Comparison of ENCODE assay signal across 21 mouse cellular contexts in the genomic region with DNA sequence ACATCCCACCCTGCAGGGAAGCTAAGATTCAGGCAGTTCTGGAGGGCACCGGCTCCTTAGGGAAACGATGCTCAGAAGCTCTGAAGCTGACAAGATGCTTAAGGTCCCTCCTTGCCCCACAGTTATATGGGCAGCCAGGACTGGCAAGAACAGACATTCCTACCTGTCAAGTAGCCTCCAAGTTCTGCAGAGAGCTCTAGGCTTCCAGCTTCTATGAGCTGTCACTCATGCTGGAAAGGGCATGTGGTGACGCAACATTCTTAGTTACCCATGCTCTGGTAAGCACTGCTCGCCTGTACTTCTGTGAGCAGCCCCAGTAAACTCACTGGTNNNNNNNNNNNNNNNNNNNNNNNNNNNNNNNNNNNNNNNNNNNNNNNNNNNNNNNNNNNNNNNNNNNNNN.
DNase-seq lines count a peak whose midpoint lies in the region; ATAC-seq and TF ChIP-seq lines count a peak whose summit lies in the region.
"Had no signal": no experiment of that assay in that cellular context is flagged by ENCODE, and none has a peak within 500 bp of the region (broad histone marks: within the 10 kb centered on the region; RNA-seq: fewer than 3 reads in every experiment).

No protein-coding gene starts in this region.

- no peak overlapping the region for H3K4me3 ChIP-seq in lung, postnatal 0 days (ENCODE audit: low read depth, low read length)
- H3K4me3 ChIP-seq in midbrain, embryonic 11.5 days (ENCODE audit: low read depth, low read length), result no peak overlapping the region
- no peak overlapping the region for H3K4me3 ChIP-seq in midbrain, embryonic 15.5 days
- H3K4me3 ChIP-seq: embryonic facial prominence, embryonic 10.5 days; embryonic facial prominence, embryonic 12.5 days; forebrain, embryonic 13.5 days; forebrain, embryonic 15.5 days had no signal

- H3K27ac ChIP-seq in lung, postnatal 0 days (ENCODE audit: low read length), result no peak overlapping the region
- H3K27ac ChIP-seq in midbrain, embryonic 11.5 days (ENCODE audit: low read depth, low read length), result no peak overlapping the region
- no peak overlapping the region for H3K27ac ChIP-seq in midbrain, embryonic 15.5 days
- H3K27ac ChIP-seq: embryonic facial prominence, embryonic 10.5 days; embryonic facial prominence, embryonic 12.5 days; forebrain, embryonic 13.5 days; forebrain, embryonic 15.5 days had no signal

- TF ChIP-seq EP300 in lung, postnatal 0 days (IDR thresholded peaks at IDR 0.05), result no peak

- no peak for TF ChIP-seq CTCF in lung, postnatal 0 days (IDR thresholded peaks at IDR 0.05)
- TF ChIP-seq CTCF in Patski (IDR thresholded peaks at IDR 0.05), result no peak

- peak; percentile 63 for ATAC-seq in lung, postnatal 0 days
- ATAC-seq in midbrain, embryonic 11.5 days (ENCODE audit: low FRiP score), result no peak
- ATAC-seq in midbrain, embryonic 15.5 days (replicated peaks), result no peak
- peak; percentile 72 for ATAC-seq in Patski
- ATAC-seq: CD4-positive, CD25-positive, alpha-beta regulatory T cell, adult 4 months; forebrain, embryonic 13.5 days; forebrain, embryonic 15.5 days; forebrain, postnatal 0 days had no signal

- H3K9me3 ChIP-seq in lung, postnatal 0 days (ENCODE audit: low read length), result no peaks in the 10 kb centered on the region
- no peaks in the 10 kb centered on the region for H3K9me3 ChIP-seq in midbrain, embryonic 11.5 days (ENCODE audit: control insufficient read depth, low read length)
- no peaks in the 10 kb centered on the region for H3K9me3 ChIP-seq in midbrain, embryonic 15.5 days
- H3K9me3 ChIP-seq: embryonic facial prominence, embryonic 10.5 days; embryonic facial prominence, embryonic 12.5 days; forebrain, embryonic 13.5 days; forebrain, embryonic 15.5 days; G1E had no signal

- WGBS in lung, postnatal 0 days, result 71% methylated on average over 4 of the region's 4 CpGs
- WGBS in midbrain, embryonic 11.5 days, result 89% methylated on average over 4 of the region's 4 CpGs
- 89% methylated on average over 4 of the region's 4 CpGs for WGBS in midbrain, embryonic 15.5 days

- POLR2A ChIA-PET in Patski (lab: Charles Lee), result interaction anchor here (0.9 kb wide), 1 partner anchor 9 kb away, joined by 3 read pairs; no protein-coding TSS in a partner anchor

- H3K4me2 ChIP-seq in lung, postnatal 0 days (replicated peaks; ENCODE audit: low read depth, low read length), result no peak overlapping the region
- no peak overlapping the region for H3K4me2 ChIP-seq in midbrain, embryonic 11.5 days
- no peak overlapping the region for H3K4me2 ChIP-seq in midbrain, embryonic 15.5 days
- H3K4me2 ChIP-seq: embryonic facial prominence, embryonic 12.5 days; forebrain, embryonic 13.5 days; forebrain, embryonic 15.5 days had no signal

- DNase-seq in adrenal gland, postnatal 14 days, result peak; percentile 20
- no peak for DNase-seq in adrenal gland, postnatal 25 days
- DNase-seq in lung, postnatal 0 days (ENCODE audit: low spot score), result peak; percentile 42
- DNase-seq in lung, postnatal 14 days, result no peak
- DNase-seq in midbrain, embryonic 11.5 days (ENCODE audit: low spot score, missing footprints), result peak; percentile 78
- no peak for DNase-seq in Patski (ENCODE audit: low read depth, low spot score)
- DNase-seq in cerebellum, postnatal 10 days, result no peak
- DNase-seq: cerebellum, adult 11 months; cerebellum, adult 18-20 months; cerebellum, adult 8-10 months; cerebellum, adult 9-11 months; cerebellum, postnatal 25 days; forebrain, postnatal 0 days had no signal

- no peaks in the 10 kb centered on the region for H3K36me3 ChIP-seq in lung, postnatal 0 days (ENCODE audit: insufficient read depth, low read length)
- no peaks in the 10 kb centered on the region for H3K36me3 ChIP-seq in midbrain, embryonic 11.5 days (ENCODE audit: control insufficient read depth, insufficient read depth, low read length)
- H3K36me3 ChIP-seq in midbrain, embryonic 15.5 days (replicated peaks), result no peaks in the 10 kb centered on the region
- H3K36me3 ChIP-seq: embryonic facial prominence, embryonic 10.5 days; embryonic facial prominence, embryonic 12.5 days; forebrain, embryonic 15.5 days; G1E had no signal

- H3K9ac ChIP-seq in lung, postnatal 0 days (replicated peaks; ENCODE audit: low read depth), result no peak overlapping the region
- no peak overlapping the region for H3K9ac ChIP-seq in midbrain, embryonic 11.5 days (ENCODE audit: low read length)
- no peak overlapping the region for H3K9ac ChIP-seq in midbrain, embryonic 15.5 days
- H3K9ac ChIP-seq: embryonic facial prominence, embryonic 12.5 days; forebrain, embryonic 13.5 days; forebrain, embryonic 15.5 days; forebrain, postnatal 0 days had no signal

- CTCF ChIA-PET in Patski (lab: Charles Lee), result no interaction called here

- in situ Hi-C loops in Patski (cut with MboI; ENCODE audit: low pct_unique_long_range_greater_than_20kb), result no loop called here

- H3K4me1 ChIP-seq in lung, postnatal 0 days (ENCODE audit: insufficient read depth, low read depth, low read length), result no peaks in the 10 kb centered on the region
- H3K4me1 ChIP-seq in midbrain, embryonic 11.5 days (ENCODE audit: control insufficient read depth, insufficient read depth, low read length), result no peaks in the 10 kb centered on the region
- no peaks in the 10 kb centered on the region for H3K4me1 ChIP-seq in midbrain, embryonic 15.5 days
- H3K4me1 ChIP-seq: embryonic facial prominence, embryonic 10.5 days; embryonic facial prominence, embryonic 12.5 days had no signal

- no peaks in the 10 kb centered on the region for H3K27me3 ChIP-seq in lung, postnatal 0 days (replicated peaks; ENCODE audit: insufficient read depth, low read length)
- no peaks in the 10 kb centered on the region for H3K27me3 ChIP-seq in midbrain, embryonic 11.5 days (ENCODE audit: control insufficient read depth, insufficient read depth, low read length)
- H3K27me3 ChIP-seq in midbrain, embryonic 15.5 days (replicated peaks), result no peaks in the 10 kb centered on the region
- no peaks in the 10 kb centered on the region for H3K27me3 ChIP-seq in Patski
- H3K27me3 ChIP-seq: CH12.LX; embryonic facial prominence, embryonic 12.5 days; forebrain, embryonic 13.5 days; forebrain, embryonic 15.5 days had no signal

Comparison
In these comparisons a context has a peak if more than half of its experiments do, and no peak if none do; other contexts are left out.
1. DNase-seq: peak in adrenal gland, postnatal 14 days (single experiment), lung, postnatal 0 days (single experiment) and midbrain, embryonic 11.5 days (single experiment); none in adrenal gland, postnatal 25 days (single experiment), lung, postnatal 14 days (single experiment), Patski (single experiment) and cerebellum, postnatal 10 days (0 of 2).
2. ATAC-seq: peak in lung, postnatal 0 days (single experiment) and Patski (single experiment); none in midbrain, embryonic 11.5 days (single experiment) and midbrain, embryonic 15.5 days (single experiment).